Mouse (Mus musculus): ENCODE data around the gene Rrn3. TPM values are rescaled to one million over a fixed set of nuclear protein-coding genes. Genes with fewer than 3 reads are reported as not detected.
A peak's percentile ranks its signal among the peaks of the same experiment; 100 is the strongest.
"Not testable (repeated sequence)": the region's sequence is repeated elsewhere in the genome, so short reads cannot be mapped to it uniquely, and the experiment has no call there.

Rrn3 gene
- polyA plus RNA-seq, 1 experiment from 2014 or later, result 82.8 TPM

- Histone ChIP-seq H3K9me3 (no peaks in the 10 kb centered on the region), H3K4me2 (no peak overlapping the region), H3K9ac (replicated peaks) (no peak overlapping the region), H3K36me3 (no peaks in the 10 kb centered on the region), H3K27ac (no peak overlapping the region), H3K27me3 (peaks cover 11% of the 10 kb centered on the region; the same call in 1 of the 2 replicates), H3K4me1 (replicated peaks) (peaks cover 5% of the 10 kb centered on the region; the same call in 1 of the 2 replicates), H3K4me3 (replicated peaks) (no peak overlapping the region)
- ATAC-seq (ENCODE audit: insufficient number of reproducible peaks, insufficient read depth, low FRiP score, low TSS enrichment, low read depth), result no peak
- WGBS, result 93% methylated on average over 13 of the region's 13 CpGs
Observed at GRCm38 (mm10) chr16:13750626-13751025, 29.9 kb upstream of the Rrn3 start.

GRCm38 (mm10) chr16:13753986-13754385, 26.5 kb upstream of the Rrn3 start:
- H3K27ac ChIP-seq, result no peak overlapping the region
- no peak; the same call in 1 of the 2 replicates for ATAC-seq (ENCODE audit: insufficient number of reproducible peaks, insufficient read depth, low FRiP score, low TSS enrichment, low read depth)
- peaks cover 5% of the 10 kb centered on the region; the same call in 1 of the 2 replicates for H3K4me1 ChIP-seq (replicated peaks)
- 77% methylated on average over 8 of the region's 8 CpGs for WGBS
- no peaks in the 10 kb centered on the region for H3K9me3 ChIP-seq
- H3K27me3 ChIP-seq, result peaks cover 8% of the 10 kb centered on the region; the same call in 1 of the 2 replicates
- H3K36me3 ChIP-seq, result no peaks in the 10 kb centered on the region
- H3K4me2 ChIP-seq, result peak overlapping the region; percentile 95
- H3K4me3 ChIP-seq (replicated peaks), result peak overlapping the region; percentile 65
- H3K9ac ChIP-seq (replicated peaks), result no peak overlapping the region

- Histone ChIP-seq H3K27ac (no peak overlapping the region), H3K4me1 (replicated peaks) (peaks cover 5% of the 10 kb centered on the region; the same call in 1 of the 2 replicates), H3K9me3 (no peaks in the 10 kb centered on the region), H3K4me3 (replicated peaks) (peak overlapping the region; percentile 65), H3K36me3 (no peaks in the 10 kb centered on the region), H3K4me2 (peak overlapping the region; percentile 95), H3K27me3 (peaks cover 5% of the 10 kb centered on the region; the same call in 1 of the 2 replicates), H3K9ac (replicated peaks) (peak overlapping the region; percentile 59)
- peak; percentile 98 for ATAC-seq (ENCODE audit: insufficient number of reproducible peaks, insufficient read depth, low FRiP score, low TSS enrichment, low read depth)
- WGBS, result under 1% methylated on average over 65 of the region's 65 CpGs
Observed at GRCm38 (mm10) chr16:13754400-13755190, 25.9 kb upstream of the Rrn3 start.

GRCm38 (mm10) chr16:13757823-13758222, 22.7 kb upstream of the Rrn3 start:
- H3K27me3 ChIP-seq, result no peaks in the 10 kb centered on the region
- H3K4me3 ChIP-seq (replicated peaks), result no peak overlapping the region
- H3K9ac ChIP-seq (replicated peaks), result no peak overlapping the region
- H3K9me3 ChIP-seq, result no peaks in the 10 kb centered on the region
- H3K4me2 ChIP-seq, result no peak overlapping the region
- H3K36me3 ChIP-seq, result no peaks in the 10 kb centered on the region
- no peak for ATAC-seq (ENCODE audit: insufficient number of reproducible peaks, insufficient read depth, low FRiP score, low TSS enrichment, low read depth)
- H3K27ac ChIP-seq, result no peak overlapping the region
- 88% methylated on average over 2 of the region's 2 CpGs for WGBS
- H3K4me1 ChIP-seq (replicated peaks), result peaks cover 5% of the 10 kb centered on the region; the same call in 1 of the 2 replicates

- not testable (repeated sequence) for H3K9ac ChIP-seq (replicated peaks); H3K36me3 ChIP-seq; H3K4me2 ChIP-seq; ATAC-seq (ENCODE audit: insufficient number of reproducible peaks, insufficient read depth, low FRiP score, low TSS enrichment, low read depth); H3K27ac ChIP-seq; H3K9me3 ChIP-seq; H3K27me3 ChIP-seq; H3K4me1 ChIP-seq (replicated peaks); H3K4me3 ChIP-seq (replicated peaks)
- WGBS, result 89% methylated on average over 1 of the region's 1 CpGs
Observed at GRCm38 (mm10) chr16:13762807-13763206, 17.7 kb upstream of the Rrn3 start.

GRCm38 (mm10) chr16:13764519-13764918, 16.0 kb upstream of the Rrn3 start:
- no peak for ATAC-seq (ENCODE audit: insufficient number of reproducible peaks, insufficient read depth, low FRiP score, low TSS enrichment, low read depth)
- no peak overlapping the region for H3K4me3 ChIP-seq (replicated peaks)
- WGBS, result 82% methylated on average over 3 of the region's 3 CpGs
- no peaks in the 10 kb centered on the region for H3K27me3 ChIP-seq
- no peaks in the 10 kb centered on the region for H3K9me3 ChIP-seq
- H3K4me1 ChIP-seq (replicated peaks), result no peaks in the 10 kb centered on the region
- no peak overlapping the region for H3K27ac ChIP-seq
- H3K36me3 ChIP-seq, result no peaks in the 10 kb centered on the region
- no peak overlapping the region for H3K4me2 ChIP-seq
- no peak overlapping the region for H3K9ac ChIP-seq (replicated peaks)

GRCm38 (mm10) chr16:13766367-13766766, 14.1 kb upstream of the Rrn3 start:
- H3K4me3 ChIP-seq (replicated peaks), result no peak overlapping the region
- no peak for ATAC-seq (ENCODE audit: insufficient number of reproducible peaks, insufficient read depth, low FRiP score, low TSS enrichment, low read depth)
- H3K36me3 ChIP-seq, result no peaks in the 10 kb centered on the region

GRCm38 (mm10) chr16:13771603-13772002, 8.9 kb upstream of the Rrn3 start:
- not testable (repeated sequence) for H3K9ac ChIP-seq (replicated peaks); H3K4me1 ChIP-seq (replicated peaks); H3K27ac ChIP-seq; H3K9me3 ChIP-seq; H3K4me2 ChIP-seq; ATAC-seq (ENCODE audit: insufficient number of reproducible peaks, insufficient read depth, low FRiP score, low TSS enrichment, low read depth); H3K27me3 ChIP-seq; H3K4me3 ChIP-seq (replicated peaks); H3K36me3 ChIP-seq
- WGBS, result 63% methylated on average over 4 of the region's 4 CpGs

More at GRCm38 (mm10) chr16:13766367-13766766, 14.1 kb upstream of the Rrn3 start:
- Histone ChIP-seq H3K9ac (replicated peaks) (no peak overlapping the region), H3K9me3 (no peaks in the 10 kb centered on the region), H3K27ac (no peak overlapping the region), H3K27me3 (no peaks in the 10 kb centered on the region), H3K4me1 (replicated peaks) (no peaks in the 10 kb centered on the region), H3K4me2 (no peak overlapping the region)

- not testable (repeated sequence) for H3K4me1 ChIP-seq (replicated peaks); H3K27ac ChIP-seq; H3K4me2 ChIP-seq; H3K36me3 ChIP-seq; ATAC-seq (ENCODE audit: insufficient number of reproducible peaks, insufficient read depth, low FRiP score, low TSS enrichment, low read depth); H3K9me3 ChIP-seq; H3K4me3 ChIP-seq (replicated peaks); H3K9ac ChIP-seq (replicated peaks); H3K27me3 ChIP-seq
- WGBS, result 71% methylated on average over 5 of the region's 5 CpGs
Observed at GRCm38 (mm10) chr16:13772051-13772450, 8.5 kb upstream of the Rrn3 start.

- not testable (repeated sequence) for H3K9me3 ChIP-seq; H3K4me1 ChIP-seq (replicated peaks); H3K27ac ChIP-seq; H3K9ac ChIP-seq (replicated peaks); ATAC-seq (ENCODE audit: insufficient number of reproducible peaks, insufficient read depth, low FRiP score, low TSS enrichment, low read depth); H3K36me3 ChIP-seq; H3K27me3 ChIP-seq; H3K4me3 ChIP-seq (replicated peaks); H3K4me2 ChIP-seq
- WGBS, result 84% methylated on average over 2 of the region's 2 CpGs
Observed at GRCm38 (mm10) chr16:13774011-13774410, 6.5 kb upstream of the Rrn3 start.

- H3K4me3 ChIP-seq (replicated peaks); ATAC-seq (ENCODE audit: insufficient number of reproducible peaks, insufficient read depth, low FRiP score, low TSS enrichment, low read depth); H3K27ac ChIP-seq; H3K9me3 ChIP-seq; H3K27me3 ChIP-seq; H3K4me2 ChIP-seq; H3K4me1 ChIP-seq (replicated peaks); H3K36me3 ChIP-seq; H3K9ac ChIP-seq (replicated peaks): not testable (repeated sequence)
- WGBS, result 89% methylated on average over 3 of the region's 3 CpGs
Observed at GRCm38 (mm10) chr16:13774651-13775050, 5.9 kb upstream of the Rrn3 start.

GRCm38 (mm10) chr16:13781216-13781615, 708 bp downstream of the Rrn3 start:
- Histone ChIP-seq H3K27me3 (no peaks in the 10 kb centered on the region), H3K9ac (replicated peaks) (peak overlapping the region; percentile 90), H3K4me2 (peak overlapping the region; percentile 75), H3K9me3 (no peaks in the 10 kb centered on the region), H3K4me3 (replicated peaks) (peak overlapping the region; percentile 88), H3K36me3 (peaks cover 30% of the 10 kb centered on the region), H3K27ac (no peak overlapping the region), H3K4me1 (replicated peaks) (peaks cover 17% of the 10 kb centered on the region)
- WGBS, result 33% methylated on average over 8 of the region's 8 CpGs
- 0 out of 2 replicates have a peak, but pooled peaks have one; percentile 26 for ATAC-seq (ENCODE audit: insufficient number of reproducible peaks, insufficient read depth, low FRiP score, low TSS enrichment, low read depth)
